Mouse (Mus musculus) kidney, postnatal 0 days (tissue): ENCODE results near the gene Camk1d. TPM values are rescaled to one million over a fixed set of nuclear protein-coding genes. Genes with fewer than 3 reads are reported as not detected.

Source experiments
- ATAC-seq: fragments of 200-750 bp; cut with Nextera tagmentation; replicated peaks from 2 replicates; pipeline ENCODE4 v1.8.0; 2017; ENCODE audit warnings: low read depth, moderate number of reproducible peaks, moderate TSS enrichment, moderate library complexity; ENCODE audit not compliant: low FRiP score
- DNase-seq: peaks from one replicate; pipeline ENCODE4 v3.0.0-alpha.2; 2016; ENCODE audit warnings: low spot score
- H3K27ac ChIP-seq: fragments of 300-500 bp; sonication (generic); 2 replicates; pipeline ENCODE4 v1.5.1; 2014; ENCODE audit warnings: mild to moderate bottlenecking
- H3K27me3 ChIP-seq: fragments of 300-500 bp; sonication (generic); 2 replicates; pipeline ENCODE4 v1.6.1; 2014; ENCODE audit warnings: low read length, mixed read lengths; ENCODE audit not compliant: insufficient read depth
- H3K36me3 ChIP-seq: fragments of 300-500 bp; sonication (generic); 2 replicates; pipeline ENCODE4 v1.6.1; 2014; ENCODE audit warnings: low read length, mixed read lengths; ENCODE audit not compliant: insufficient read depth
- H3K4me1 ChIP-seq: fragments of 300-500 bp; sonication (generic); replicated peaks from 2 replicates; pipeline ENCODE4 v1.6.1; 2014; ENCODE audit warnings: antibody characterized with exemption, low read length, mixed read lengths; ENCODE audit not compliant: insufficient read depth
- H3K4me2 ChIP-seq: fragments of 300-500 bp; sonication (generic); 2 replicates; pipeline ENCODE4 v1.6.1; 2014; ENCODE audit warnings: mild to moderate bottlenecking, low read length, moderate library complexity, mixed read lengths
- H3K4me3 ChIP-seq: fragments of 300-500 bp; sonication (generic); replicated peaks from 2 replicates; pipeline ENCODE4 v1.5.1; 2014; ENCODE audit warnings: low read depth, low read length
- H3K9ac ChIP-seq: fragments of 300-500 bp; sonication (generic); 2 replicates; pipeline ENCODE4 v1.6.1; 2014; ENCODE audit warnings: low read depth, low read length
- H3K9me3 ChIP-seq: fragments of 300-500 bp; sonication (generic); replicated peaks from 2 replicates; pipeline ENCODE4 v1.6.1; 2016; ENCODE audit warnings: low read length, inconsistent platforms, mixed read lengths
- CTCF ChIP-seq: IDR thresholded peaks from 2 replicates; pipeline ENCODE4 v1.5.1; 2016; ENCODE audit warnings: antibody characterized with exemption, low read depth, mild to moderate bottlenecking, moderate library complexity
- WGBS: fragments of 180-500 bp; shearing (Covaris S2); extraction: QIAGEN DNeasy Blood & Tissue Kit; methylation state at CpG from one replicate; pipeline ENCODE4 v1.1.7; 2014; 5-methylcytosine and 5-hydroxymethylcytosine counted together
- polyA plus RNA-seq: library from polyadenylated mRNA; unstranded; fragments of >200 nt; fragmentation: Nextera tagmentation; extraction: Ambion mirVana; gene quantifications from 2 replicates; pipeline ENCODE4 v1.2.1, GENCODE M21; 2015

Camk1d gene
- polyA plus RNA-seq, 1 experiment from 2014 or later, result 1.5 TPM

DNA sequence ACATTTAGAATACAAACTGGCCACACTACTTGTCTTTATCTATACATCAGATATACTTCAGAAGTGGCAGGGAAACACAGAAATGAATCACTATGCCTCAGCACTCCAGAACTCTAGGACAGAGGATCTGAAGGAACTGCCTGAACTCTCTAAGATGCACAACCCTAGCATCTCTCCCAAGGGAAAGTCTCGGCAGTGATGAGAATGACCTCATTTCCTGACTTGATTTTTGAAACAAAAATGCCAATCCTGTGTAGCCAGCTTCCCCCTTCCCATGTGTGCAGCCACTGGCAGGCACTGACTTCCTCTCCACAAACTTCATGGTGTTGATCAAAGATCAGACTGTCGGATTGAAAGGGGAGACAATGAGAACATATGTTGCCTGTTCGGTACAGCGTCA, 134.9 kb downstream of the Camk1d start:
- no peaks in the 10 kb centered on the region for H3K36me3 ChIP-seq
- H3K4me3 ChIP-seq, result no peak overlapping the region
- no peak for TF ChIP-seq CTCF

DNA sequence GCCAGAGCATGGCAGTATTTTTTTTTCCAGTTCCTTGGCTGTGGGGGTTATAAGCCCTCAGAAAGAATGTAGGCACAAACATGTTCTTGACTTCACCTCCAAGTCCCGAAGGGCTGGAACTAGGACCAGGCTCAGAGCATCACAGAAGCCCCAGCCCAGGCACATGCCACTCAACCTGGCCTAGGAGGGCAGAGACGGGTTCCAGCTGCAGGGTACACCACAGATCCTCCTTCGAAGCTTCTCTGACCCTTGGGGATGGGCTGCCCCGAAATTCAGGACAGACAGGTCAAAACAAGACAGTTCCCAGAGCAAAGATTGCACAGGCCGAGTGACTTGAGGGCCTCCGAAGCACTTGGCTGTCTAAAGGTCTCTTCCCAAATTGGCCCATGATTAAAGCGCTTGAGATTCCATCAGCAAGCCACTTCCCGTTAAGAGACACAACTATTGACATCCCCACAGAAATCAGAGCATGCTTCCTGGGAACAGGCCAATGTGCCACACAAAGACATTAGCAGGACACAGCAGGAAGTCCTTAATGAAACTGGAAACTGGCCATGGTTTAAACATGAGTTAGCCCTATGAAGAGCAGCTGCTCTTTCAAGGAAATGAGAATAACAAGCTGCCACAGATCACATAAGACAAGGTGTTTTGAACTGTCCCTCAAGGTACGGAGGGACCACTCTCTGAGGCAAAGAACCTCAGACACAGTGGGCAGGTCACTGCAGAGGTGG, 136.8 kb downstream of the Camk1d start:
- no peaks in the 10 kb centered on the region for H3K27me3 ChIP-seq
- DNase-seq, result peak; percentile 69
- no peak overlapping the region for H3K4me3 ChIP-seq
- TF ChIP-seq CTCF, result no peak
- no peak overlapping the region for H3K9ac ChIP-seq
- H3K4me2 ChIP-seq, result no peak overlapping the region
- WGBS, result 61% methylated on average over 9 of the region's 9 CpGs
- H3K27ac ChIP-seq, result no peak overlapping the region
- H3K9me3 ChIP-seq, result no peaks in the 10 kb centered on the region
- ATAC-seq, result no peak
- H3K36me3 ChIP-seq, result no peaks in the 10 kb centered on the region
- 0 out of 2 replicates have a peak, but pooled peaks cover 4% of the 10 kb centered on the region for H3K4me1 ChIP-seq

More for the DNA sequence above, 134.9 kb downstream of the Camk1d start:
- WGBS, result 38% methylated on average over 4 of the region's 4 CpGs
- Histone ChIP-seq H3K27me3 (no peaks in the 10 kb centered on the region), H3K9ac (no peak overlapping the region), H3K27ac (no peak overlapping the region), H3K4me2 (no peak overlapping the region), H3K4me1 (0 out of 2 replicates have a peak, but pooled peaks cover 4% of the 10 kb centered on the region), H3K9me3 (no peaks in the 10 kb centered on the region)
- no peak for ATAC-seq
- DNase-seq, result peak; percentile 11

DNA sequence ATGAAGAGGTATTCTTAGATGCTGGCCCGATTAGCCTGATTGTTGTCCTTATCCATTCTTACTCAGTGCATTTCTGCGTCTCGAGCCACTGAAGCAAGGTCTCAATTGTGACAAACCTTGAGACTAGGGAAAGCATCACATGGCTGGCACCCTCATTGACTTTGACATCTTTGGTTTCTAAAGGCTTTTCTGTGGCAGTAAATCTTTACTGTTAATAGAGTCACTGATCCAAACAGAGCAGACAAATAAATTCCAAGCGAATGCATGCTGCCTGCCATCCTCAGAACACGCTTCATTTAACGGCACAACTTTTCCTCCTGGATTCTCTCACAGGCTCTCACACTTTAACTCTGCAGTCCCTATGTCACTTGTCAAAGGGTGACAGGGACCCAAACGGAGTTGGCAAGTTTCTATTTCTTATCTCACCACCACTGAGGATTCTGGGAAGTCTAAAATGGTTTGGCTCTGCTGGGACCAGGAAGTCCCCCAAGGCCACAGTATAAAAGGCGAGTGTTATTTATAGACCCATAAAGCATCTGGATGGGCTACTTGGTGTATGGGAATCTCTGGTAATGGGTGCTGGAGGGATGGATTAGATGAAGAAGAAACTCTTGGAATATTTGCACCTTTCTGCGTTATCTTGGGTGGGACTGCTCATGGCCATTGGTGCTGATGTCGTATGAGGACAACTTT, 141.9 kb downstream of the Camk1d start:
- DNase-seq (peak; percentile 44), ATAC-seq (no peak)
- whole genome bisulfite sequencing, result 44% methylated on average over 10 of the region's 10 CpGs
- Histone ChIP-seq H3K27me3 (no peaks in the 10 kb centered on the region), H3K9me3 (no peaks in the 10 kb centered on the region), H3K9ac (no peak overlapping the region), H3K4me1 (0 out of 2 replicates have a peak, but pooled peaks cover 4% of the 10 kb centered on the region), H3K36me3 (no peaks in the 10 kb centered on the region), H3K4me2 (no peak overlapping the region), H3K27ac (no peak overlapping the region), H3K4me3 (no peak overlapping the region)
- TF ChIP-seq CTCF, result no peak

DNA sequence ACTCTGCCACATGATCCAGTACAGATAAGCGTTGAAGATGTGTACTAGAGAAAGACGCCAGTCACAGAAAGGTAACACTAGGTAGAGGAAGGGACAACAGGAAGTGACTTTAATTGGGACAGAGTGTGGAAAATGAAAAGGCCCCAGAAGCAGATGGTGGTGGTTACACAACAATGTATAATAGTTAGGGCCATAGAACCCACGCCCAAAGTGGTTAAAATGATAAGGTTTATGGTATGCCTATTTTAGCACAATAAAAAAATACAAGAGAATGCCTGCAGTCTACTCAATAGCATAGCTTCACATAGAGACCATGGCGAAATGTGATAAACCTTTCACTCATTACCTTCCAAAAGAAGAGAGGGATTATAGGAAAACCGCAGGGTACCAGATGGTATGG, 147.7 kb downstream of the Camk1d start:
- H3K4me2 ChIP-seq, result no peak overlapping the region
- ATAC-seq (no peak), DNase-seq (no peak)
- TF ChIP-seq CTCF, result no peak
- no peak overlapping the region for H3K27ac ChIP-seq
- H3K36me3 ChIP-seq, result no peaks in the 10 kb centered on the region
- H3K9me3 ChIP-seq, result no peaks in the 10 kb centered on the region
- WGBS, result 91% methylated on average over 5 of the region's 5 CpGs
- H3K4me3 ChIP-seq, result no peak overlapping the region
- H3K27me3 ChIP-seq, result no peaks in the 10 kb centered on the region
- H3K9ac ChIP-seq, result no peak overlapping the region
- H3K4me1 ChIP-seq, result no peaks in the 10 kb centered on the region

DNA sequence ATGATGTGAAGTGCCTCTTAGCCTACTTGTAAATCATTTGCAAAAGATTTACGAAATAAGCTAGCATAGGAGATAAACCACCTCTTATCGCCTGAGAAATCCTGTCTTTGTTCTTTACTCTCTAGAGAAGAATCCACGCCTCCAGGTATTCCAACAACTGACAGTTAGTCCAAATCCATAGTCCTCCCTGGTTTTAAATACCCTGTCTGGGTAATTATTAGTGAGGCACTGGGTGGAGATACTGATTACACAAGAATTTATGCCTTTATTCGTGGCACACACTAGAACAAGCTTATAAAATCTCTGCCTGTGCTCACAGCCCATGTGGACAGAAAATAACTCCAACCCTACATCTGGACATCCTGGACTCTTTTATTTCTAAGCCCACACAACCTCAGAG, 150.6 kb downstream of the Camk1d start:
- Histone ChIP-seq H3K27ac (no peak overlapping the region), H3K9ac (no peak overlapping the region)
- TF ChIP-seq CTCF, result no peak

DNA sequence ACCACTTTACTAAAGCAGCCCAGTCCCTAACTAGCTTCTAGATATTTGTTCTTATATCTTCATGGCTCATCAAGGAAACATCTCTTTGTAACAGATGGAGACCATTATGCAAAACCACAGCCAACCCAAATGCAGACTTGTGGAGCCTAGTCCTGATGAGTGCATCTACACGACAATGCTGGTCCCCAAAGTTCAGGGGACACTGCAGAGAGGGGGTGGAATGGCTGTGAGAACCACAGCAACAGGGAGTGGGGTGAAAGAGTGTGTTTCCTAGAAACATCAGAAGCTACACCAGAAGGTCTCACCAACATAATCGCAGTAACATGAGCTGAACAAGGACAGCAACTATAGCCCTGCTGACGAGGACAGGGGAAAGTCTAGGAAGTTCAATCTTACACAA, 152.9 kb downstream of the Camk1d start:
- no peaks in the 10 kb centered on the region for H3K4me1 ChIP-seq
- H3K27ac ChIP-seq, result no peak overlapping the region
- H3K4me3 ChIP-seq, result no peak overlapping the region
- H3K9ac ChIP-seq, result no peak overlapping the region
- H3K4me2 ChIP-seq, result no peak overlapping the region
- no peak for DNase-seq
- no peak for ATAC-seq
- no peaks in the 10 kb centered on the region for H3K27me3 ChIP-seq
- H3K36me3 ChIP-seq, result no peaks in the 10 kb centered on the region
- no peaks in the 10 kb centered on the region for H3K9me3 ChIP-seq
- WGBS, result 82% methylated on average over 3 of the region's 3 CpGs
- no peak for TF ChIP-seq CTCF

More for the DNA sequence above, 150.6 kb downstream of the Camk1d start:
- Histone ChIP-seq H3K4me1 (no peaks in the 10 kb centered on the region), H3K9me3 (no peaks in the 10 kb centered on the region), H3K4me2 (no peak overlapping the region), H3K27me3 (no peaks in the 10 kb centered on the region), H3K36me3 (no peaks in the 10 kb centered on the region), H3K4me3 (no peak overlapping the region)
- WGBS, result 72% methylated on average over 4 of the region's 4 CpGs
- ATAC-seq, result no peak
- no peak for DNase-seq
